Mouse (Mus musculus) cortical plate, adult 2 months (tissue): ENCODE results near the gene Myof.

ENCODE experiments used
- CTCF ChIP-seq: fragments of 200-500 bp; IDR thresholded peaks from 2 replicates; pipeline ENCODE4 v1.5.1; 2011; ENCODE audit warnings: mild to moderate bottlenecking, control low read depth, low read length; ENCODE audit not compliant: insufficient read depth; ENCODE audit errors: extremely low read depth
- POLR2A ChIP-seq: fragments of 200-500 bp; IDR thresholded peaks from 2 replicates; pipeline ENCODE4 v1.6.1; 2011; ENCODE audit warnings: mild to moderate bottlenecking, low read length, control low read depth; ENCODE audit not compliant: insufficient read depth; ENCODE audit errors: extremely low read depth

DNA sequence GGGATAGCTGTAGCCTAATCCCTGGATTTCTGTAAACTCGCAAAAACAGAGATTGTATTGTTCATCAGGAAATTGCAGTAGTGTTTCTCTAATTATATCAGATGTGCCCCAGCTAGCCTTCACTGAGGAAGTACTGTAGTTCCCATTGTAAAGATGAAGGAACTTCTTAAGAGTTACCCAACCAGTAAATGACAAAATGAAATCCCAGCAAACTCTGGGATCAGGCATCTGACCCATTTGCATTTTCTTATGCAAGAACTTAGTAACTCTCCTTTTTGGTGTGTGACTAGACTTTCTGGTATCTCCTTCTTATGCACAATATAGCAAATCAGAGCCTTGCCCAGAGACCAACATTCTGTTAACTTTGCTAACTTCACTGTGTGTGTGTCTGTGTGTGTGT lies 32.0 kb downstream of the Myof start:
- no peak for TF ChIP-seq POLR2A
- TF ChIP-seq CTCF = no peak
